Comparison of ENCODE assay signal across 10 mouse cellular contexts in genomic region chr1:80224839-80225412, GRCm38 (mm10). TPM values are rescaled to one million over a fixed set of nuclear protein-coding genes. Genes with fewer than 3 reads are reported as not detected.
DNase-seq lines count a peak whose midpoint lies in the region; ATAC-seq lines count a peak whose summit lies in the region.
"Had no signal": no experiment of that assay in that cellular context is flagged by ENCODE, and none has a peak within 500 bp of the region (broad histone marks: within the 10 kb centered on the region; RNA-seq: fewer than 3 reads in every experiment).

No protein-coding gene starts in this region.

- H3K9me3 ChIP-seq in kidney, embryonic 16.5 days (ENCODE audit: low read length), result no peaks in the 10 kb centered on the region
- H3K9me3 ChIP-seq in midbrain, embryonic 15.5 days, result no peaks in the 10 kb centered on the region

- DNase-seq in cerebellum, postnatal 10 days, result peak; percentile 12 to 19
- no peak for DNase-seq in cerebellum, postnatal 4 days (ENCODE audit: low spot score in 2 of 2)
- no peak for DNase-seq in kidney, postnatal 10 days
- DNase-seq in Muller cell, postnatal 12 days (ENCODE audit: inconsistent ontology term), result peak; percentile 76
- DNase-seq in ovary, postnatal 10 days (ENCODE audit: low spot score), result no peak
- DNase-seq in right cerebral cortex, postnatal 36 days (ENCODE audit: low spot score in 2 of 2), result no peak

- H3K4me3 ChIP-seq in kidney, embryonic 16.5 days (ENCODE audit: low read length), result no peak overlapping the region
- no peak overlapping the region for H3K4me3 ChIP-seq in midbrain, embryonic 15.5 days

- H3K4me1 ChIP-seq in kidney, embryonic 16.5 days (ENCODE audit: insufficient read depth, low read length), result 0 out of 2 replicates have a peak, but pooled peaks cover 3% of the 10 kb centered on the region
- H3K4me1 ChIP-seq in midbrain, embryonic 15.5 days, result peaks cover 8% of the 10 kb centered on the region; the same call in 1 of the 2 replicates

- no peaks in the 10 kb centered on the region for H3K27me3 ChIP-seq in kidney, embryonic 16.5 days (ENCODE audit: insufficient read depth, low read length)
- H3K27me3 ChIP-seq in midbrain, embryonic 15.5 days (replicated peaks), result no peaks in the 10 kb centered on the region

- no peak overlapping the region for H3K9ac ChIP-seq in kidney, embryonic 16.5 days (replicated peaks; ENCODE audit: low read length)
- no peak overlapping the region for H3K9ac ChIP-seq in midbrain, embryonic 15.5 days

- WGBS in kidney, embryonic 16.5 days, result 17% methylated on average over 3 of the region's 3 CpGs
- 25% methylated on average over 3 of the region's 3 CpGs for WGBS in midbrain, embryonic 15.5 days

- H3K27ac ChIP-seq in kidney, embryonic 16.5 days (ENCODE audit: low read length), result no peak overlapping the region
- no peak overlapping the region for H3K27ac ChIP-seq in midbrain, embryonic 15.5 days

- H3K36me3 ChIP-seq in kidney, embryonic 16.5 days (ENCODE audit: insufficient read depth, low read length), result no peaks in the 10 kb centered on the region
- H3K36me3 ChIP-seq in midbrain, embryonic 15.5 days (replicated peaks), result no peaks in the 10 kb centered on the region

- peak; percentile 61; the same call in 1 of the 2 replicates for ATAC-seq in kidney, embryonic 16.5 days (ENCODE audit: low FRiP score, low TSS enrichment)
- ATAC-seq in midbrain, embryonic 15.5 days (replicated peaks), result peak; percentile 59
- ATAC-seq: Patski had no signal

- no peak overlapping the region for H3K4me2 ChIP-seq in kidney, embryonic 16.5 days (replicated peaks; ENCODE audit: low read depth, low read length)
- no peak overlapping the region for H3K4me2 ChIP-seq in midbrain, embryonic 15.5 days

RNA-seq across cellular contexts. Expression of gene Fam124b, which starts 6.7 kb away (rescaled TPM):
- polyA plus RNA-seq in kidney, embryonic 16.5 days (2015; fragmentation: Nextera tagmentation; extraction: Ambion mirVana), result 0.67 and 1.7 TPM in 2 replicates
- polyA plus RNA-seq in midbrain, embryonic 15.5 days (2015; fragmentation: Nextera tagmentation; extraction: Ambion mirVana), result 0.68 and 1.1 TPM in 2 replicates
- polyA plus RNA-seq: cortical plate, adult 2 months; Patski had no signal

Comparison
In these comparisons a context has a peak if more than half of its experiments do, and no peak if none do; other contexts are left out.
1. DNase-seq: peak in cerebellum, postnatal 10 days (2 of 2) and Muller cell, postnatal 12 days (single experiment); none in cerebellum, postnatal 4 days (0 of 2), kidney, postnatal 10 days (single experiment), ovary, postnatal 10 days (single experiment) and right cerebral cortex, postnatal 36 days (0 of 2).